Mouse (Mus musculus): Measurements from ENCODE around the gene Wbp2.
"Not testable (repeated sequence)": the region's sequence is repeated elsewhere in the genome, so short reads cannot be mapped to it uniquely, and the experiment has no call there.

The Wbp2 gene

DNA sequence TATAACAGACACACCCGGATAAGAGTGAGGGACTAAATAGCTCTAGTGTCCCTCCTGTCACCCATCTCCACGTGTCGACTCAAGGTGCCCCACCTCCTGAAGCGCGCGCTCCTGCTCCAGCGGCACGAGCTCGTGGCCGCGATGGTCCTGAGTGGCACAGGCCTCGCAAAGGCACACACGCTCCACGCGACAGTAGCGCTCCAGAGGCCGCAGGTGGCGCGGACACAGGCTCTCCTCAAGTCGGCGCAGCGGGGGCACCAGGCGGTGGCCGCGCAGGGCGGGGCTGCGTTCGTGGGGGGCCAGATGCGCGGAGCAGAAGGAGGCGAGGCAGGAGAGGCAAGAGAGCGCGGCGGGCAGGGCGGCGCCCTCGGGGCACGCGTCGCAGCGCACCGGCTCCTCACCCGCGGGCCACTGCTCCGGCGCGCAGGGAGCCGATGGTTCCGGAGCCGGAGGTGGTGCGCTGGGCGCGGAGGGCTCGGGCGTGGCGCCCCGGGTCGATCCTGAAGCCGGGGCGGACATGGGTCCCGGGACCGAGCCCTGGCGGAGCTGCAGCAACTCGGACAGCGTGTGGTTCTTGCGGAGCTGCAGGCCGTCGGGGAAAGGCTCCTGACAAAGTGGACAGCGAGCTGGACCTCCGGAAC is 22.8 kb upstream of the Wbp2 start:
- peak; percentile 31 for DNase-seq (ENCODE audit: low read depth, low spot score)

DNA sequence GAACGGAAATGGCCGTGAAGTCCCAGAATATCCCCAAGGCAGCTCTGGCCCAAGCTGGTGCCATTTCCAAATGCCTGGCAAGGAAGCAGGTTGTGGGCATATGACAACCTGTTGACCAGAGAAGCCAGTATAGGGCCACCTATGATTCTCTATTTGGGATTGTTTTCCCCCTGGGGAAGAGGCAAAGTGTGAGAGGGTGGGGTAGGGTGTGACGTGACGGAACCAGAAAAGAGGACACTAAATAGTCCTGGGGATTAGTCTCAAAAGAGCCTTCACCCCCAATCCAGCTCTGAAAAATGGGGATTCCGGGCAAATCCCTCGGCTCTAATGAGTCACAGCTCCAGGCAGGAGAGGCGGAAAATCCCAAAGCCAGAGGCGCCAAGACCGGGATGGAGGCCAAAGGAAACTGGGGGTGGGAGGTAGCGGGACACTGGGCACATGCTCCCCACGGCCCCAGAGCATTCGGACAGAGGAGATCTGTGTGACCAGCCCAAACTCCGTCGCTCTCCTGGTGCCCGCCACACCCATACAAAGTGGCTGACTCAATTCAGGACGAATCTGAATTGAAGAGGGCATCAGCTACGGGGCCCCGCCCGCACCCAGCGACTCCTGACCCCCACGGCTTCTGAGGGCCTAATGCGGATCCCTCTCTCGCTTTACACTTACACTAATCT is 21.8 kb upstream of the Wbp2 start:
- no peak for DNase-seq (ENCODE audit: low read depth, low spot score)

DNA sequence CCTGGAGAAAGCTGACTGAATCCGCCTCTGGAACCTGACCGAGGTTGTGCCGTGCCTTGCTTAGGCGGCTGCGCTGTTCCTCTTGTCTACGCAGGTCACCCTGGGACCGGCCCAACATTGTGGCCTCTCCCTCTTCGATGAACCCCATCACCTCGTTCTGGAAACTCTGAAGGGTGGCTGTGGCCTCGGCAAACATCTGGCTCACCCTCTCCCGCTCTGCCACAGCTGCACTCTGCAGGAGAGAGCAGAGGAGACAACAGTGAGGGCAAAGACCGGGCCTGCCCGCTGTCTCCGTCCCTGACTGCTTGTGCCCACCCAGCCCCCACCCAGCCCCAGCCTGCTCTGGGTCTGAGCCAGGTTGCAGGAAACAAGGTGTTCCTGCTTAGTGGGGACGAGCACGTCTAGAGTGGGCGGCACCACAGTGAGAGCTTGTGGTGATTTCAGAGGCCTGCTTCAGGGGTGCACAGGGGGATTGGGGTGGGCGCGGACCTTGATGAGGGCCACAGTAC is 21.0 kb upstream of the Wbp2 start:
- DNase-seq (ENCODE audit: low read depth, low spot score), result no peak

DNA sequence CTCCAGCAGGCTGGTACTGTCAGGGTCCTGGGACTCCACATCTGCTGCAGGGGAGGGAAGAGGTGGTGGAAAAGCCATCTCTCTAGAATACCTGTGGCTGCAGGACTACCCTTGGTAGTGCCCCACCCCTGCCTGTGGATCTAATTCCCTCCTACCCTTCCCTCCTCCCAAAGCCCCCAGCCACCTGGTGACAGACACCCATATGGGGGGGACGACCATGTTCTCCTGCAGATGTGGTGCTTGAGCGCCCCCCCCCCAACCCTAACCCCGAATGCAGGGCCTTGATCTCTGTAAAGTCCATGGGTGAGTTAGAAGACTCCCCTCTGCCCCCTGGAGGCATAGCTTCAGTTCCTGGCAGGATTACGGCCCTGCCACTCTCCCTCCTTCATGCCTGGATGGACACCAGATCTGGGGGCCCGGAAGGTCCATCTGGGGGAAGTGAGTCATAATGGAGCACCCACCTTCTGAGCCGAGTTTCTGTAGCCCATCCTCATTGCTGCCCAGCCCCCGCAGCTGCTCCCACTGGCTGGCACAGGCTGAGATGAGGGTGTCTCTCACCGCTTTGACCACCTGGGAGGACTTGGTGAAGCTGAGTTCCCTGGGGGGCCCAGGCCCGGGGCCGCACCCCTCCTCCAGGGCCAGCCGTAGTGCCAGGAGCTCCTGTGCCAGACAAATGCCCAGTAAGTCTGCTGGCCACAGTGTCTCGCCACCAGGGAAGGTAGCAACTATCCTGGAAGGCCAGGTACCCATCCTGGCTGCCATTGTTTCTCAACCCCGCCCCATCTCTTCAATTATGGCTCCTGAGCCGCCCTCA is 20.4 kb upstream of the Wbp2 start:
- no peak for DNase-seq (ENCODE audit: low read depth, low spot score)

DNA sequence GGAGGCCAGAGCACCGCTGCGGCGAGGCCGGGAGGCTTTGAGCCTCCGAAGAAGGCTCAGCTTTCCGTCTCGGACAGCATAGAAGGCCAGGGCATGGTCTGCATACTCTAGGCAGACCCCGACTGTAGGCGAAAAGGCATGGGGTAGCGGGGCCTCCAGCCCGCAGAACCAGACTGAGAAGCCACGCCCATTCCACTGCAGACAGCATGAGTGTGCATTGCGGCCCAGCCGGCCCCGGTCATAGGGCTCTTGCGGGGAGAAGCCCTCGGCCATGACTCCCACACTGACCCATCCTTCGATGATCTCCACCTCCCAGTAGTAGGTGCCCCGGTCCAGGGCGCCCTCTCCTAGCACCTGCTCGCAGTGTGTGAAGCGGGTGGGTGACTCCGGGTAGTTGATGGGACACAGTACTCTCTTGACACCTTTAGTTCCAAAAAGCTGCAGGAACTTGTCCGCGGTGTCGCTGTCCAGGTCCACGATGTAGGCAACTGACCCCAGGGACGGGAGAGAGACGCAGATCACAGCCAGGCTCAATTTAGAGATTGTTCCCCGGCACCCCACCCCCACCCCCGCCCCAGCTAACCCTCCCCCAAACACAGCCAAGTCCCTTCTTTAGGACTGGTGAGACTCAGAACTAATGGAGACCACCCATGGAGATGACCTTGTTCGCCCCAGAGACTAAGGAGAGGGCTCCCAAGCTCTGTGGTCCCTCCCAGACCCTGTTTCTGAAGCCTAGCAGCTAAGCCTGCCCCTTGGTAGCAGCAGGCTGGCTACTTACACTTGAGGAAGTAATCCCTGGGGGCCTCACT is 19.6 kb upstream of the Wbp2 start:
- no peak for DNase-seq (ENCODE audit: low read depth, low spot score)

DNA sequence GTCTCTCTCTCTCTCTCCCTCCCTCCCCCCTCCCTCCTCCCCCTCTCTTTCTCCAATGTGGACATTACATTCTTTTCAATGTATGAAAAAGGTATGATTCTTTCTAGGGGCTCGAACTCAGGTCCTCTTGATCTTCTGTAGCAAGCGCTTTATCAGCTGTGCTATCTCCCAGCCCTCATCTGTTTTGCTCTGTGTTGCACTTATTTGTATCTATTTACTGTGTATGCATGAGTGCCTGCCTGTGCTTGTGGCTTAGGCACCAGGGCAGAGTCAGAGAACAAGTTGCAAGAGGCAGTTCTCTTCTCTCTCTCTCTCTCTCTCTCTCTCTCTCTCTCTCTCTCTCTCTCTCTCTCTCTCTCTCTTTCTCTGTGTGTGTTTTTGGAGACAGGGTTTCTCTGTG is 18.3 kb upstream of the Wbp2 start:
- DNase-seq (ENCODE audit: low read depth, low spot score), result no peak

DNA sequence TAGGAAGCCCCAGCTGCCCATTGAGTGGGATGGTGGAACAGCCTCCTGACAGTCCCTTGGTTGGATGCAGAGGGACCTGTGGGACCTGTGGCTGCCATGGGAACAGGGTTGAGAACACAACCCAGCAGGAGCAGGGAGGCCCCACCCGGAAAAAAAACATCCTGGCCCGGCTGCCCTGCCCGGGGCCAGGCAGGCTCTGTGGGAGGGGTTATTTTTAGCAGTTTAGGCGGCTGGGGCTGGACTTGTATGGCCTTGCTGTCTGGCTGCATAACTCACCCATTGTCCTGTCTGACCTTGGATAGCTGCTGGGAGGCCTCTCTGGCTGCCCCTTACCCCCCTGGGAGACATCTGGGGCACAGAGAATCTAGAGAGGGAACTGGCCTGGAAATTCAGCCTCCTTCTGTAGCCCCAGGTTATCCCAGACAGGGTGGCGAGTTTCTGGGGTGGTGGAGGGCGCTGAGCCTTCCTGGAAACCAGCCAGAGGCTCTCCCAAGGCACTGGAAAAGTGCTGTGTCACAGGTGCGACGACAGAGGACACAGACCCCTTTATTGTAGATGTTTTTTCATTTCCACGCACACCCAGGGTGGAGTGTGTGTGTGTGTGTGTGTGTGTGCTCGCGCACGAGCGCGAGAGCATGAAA is 17.3 kb upstream of the Wbp2 start:
- DNase-seq (ENCODE audit: low read depth, low spot score), result no peak

DNA sequence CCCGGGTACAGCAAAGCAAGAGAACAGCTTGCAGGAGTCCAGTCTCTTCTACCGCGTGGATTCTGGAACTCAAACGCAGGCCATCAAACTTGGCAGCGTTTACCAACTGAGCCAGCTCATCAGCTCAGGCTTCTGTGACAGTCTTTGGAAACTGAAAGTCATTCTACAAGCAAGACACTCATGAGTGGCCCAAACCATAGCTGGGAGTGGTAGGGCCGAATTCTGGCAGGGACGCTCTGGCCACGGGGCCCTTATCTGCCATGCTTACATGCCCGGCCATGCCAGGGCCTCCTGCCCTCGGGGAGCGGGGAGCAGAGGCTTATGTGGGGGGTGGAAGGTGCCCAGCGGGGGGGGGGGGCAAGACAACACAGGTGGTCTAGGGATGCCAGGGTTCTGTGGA is 16.8 kb upstream of the Wbp2 start:
- no peak for DNase-seq (ENCODE audit: low read depth, low spot score)

DNA sequence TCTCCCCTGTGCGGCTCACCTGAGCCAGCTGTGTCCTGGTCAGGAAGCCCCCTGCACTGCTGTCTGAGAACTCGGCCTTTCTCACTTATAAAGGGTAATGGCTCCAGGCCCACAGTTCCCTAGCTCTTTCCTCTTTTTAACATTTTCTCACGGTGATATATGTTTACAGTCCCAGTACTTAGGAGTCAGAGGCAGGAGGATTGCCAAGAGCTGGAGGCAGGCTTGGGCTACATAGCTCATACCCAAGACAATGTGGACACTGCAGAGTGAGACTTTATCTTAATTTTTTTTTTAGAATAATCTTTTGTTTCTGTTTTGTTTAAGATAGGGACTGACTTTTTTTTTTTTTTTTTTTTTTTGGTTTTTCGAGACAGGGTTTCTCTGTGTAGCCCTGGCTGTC is 15.7 kb upstream of the Wbp2 start:
- no peak for DNase-seq (ENCODE audit: low read depth, low spot score)

DNA sequence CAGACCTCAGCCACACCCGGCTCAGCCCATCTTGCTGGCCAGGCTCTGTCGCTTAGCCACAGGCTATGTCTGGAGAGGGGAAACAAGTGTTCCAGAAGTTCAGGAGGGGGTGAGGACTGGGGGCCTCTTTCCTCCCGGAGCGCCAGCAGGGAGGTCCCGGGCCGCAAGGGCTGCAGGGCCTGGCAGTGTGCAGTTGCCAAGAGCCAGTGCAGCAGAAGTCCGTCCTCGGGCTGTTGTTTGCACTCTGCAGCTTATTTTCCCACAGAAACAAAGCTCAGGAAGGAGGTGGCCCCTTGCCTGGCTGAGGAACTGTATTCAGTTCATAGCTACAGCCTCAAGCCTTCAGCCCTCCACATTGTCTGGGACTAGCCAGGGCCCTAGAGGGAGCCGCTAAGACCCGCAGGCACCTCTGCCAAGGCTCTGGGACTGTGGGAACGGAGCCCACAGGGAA is 15.2 kb upstream of the Wbp2 start:
- no peak for DNase-seq (ENCODE audit: low read depth, low spot score)

DNA sequence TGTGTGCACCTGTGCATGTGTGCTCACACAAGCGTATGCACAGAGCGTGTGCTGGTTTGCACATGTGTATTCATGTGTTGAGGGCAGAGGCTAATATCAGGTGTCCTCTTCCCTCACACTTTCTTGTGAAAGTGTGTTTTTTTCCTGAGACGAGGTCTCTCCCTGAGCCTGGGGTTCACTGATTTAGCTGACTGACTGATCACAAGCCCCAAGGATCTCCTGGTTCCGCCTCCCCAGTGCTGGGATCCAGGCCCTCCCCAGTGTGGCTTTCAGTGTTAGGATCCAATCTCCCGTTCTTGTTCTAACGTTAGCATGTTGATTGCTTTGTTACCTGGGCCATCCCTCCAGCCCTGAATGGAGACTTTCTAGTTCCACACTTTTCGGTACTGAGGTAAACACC is 14.0 kb upstream of the Wbp2 start:
- no peak for DNase-seq (ENCODE audit: low read depth, low spot score)

DNA sequence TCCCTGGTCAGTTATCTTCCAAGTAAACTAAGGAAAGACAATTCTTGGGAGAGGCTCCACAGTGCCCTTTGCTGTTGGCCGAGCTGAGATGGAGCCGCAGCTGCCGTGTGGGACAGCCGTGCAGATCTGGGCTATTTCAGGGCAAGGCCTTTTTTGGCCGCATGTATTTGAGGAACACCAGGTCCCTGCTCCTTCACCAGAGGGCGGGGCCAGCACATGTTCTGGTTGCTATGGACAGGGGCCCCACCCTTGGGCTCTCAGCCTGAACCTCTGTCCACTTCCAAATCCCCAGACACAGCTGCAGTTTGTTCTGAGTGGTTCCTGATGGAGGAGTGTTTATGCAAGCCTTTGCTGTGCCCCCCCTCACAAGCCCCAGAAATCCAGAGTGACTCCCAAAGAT is 13.6 kb upstream of the Wbp2 start:
- DNase-seq (ENCODE audit: low read depth, low spot score), result no peak

DNA sequence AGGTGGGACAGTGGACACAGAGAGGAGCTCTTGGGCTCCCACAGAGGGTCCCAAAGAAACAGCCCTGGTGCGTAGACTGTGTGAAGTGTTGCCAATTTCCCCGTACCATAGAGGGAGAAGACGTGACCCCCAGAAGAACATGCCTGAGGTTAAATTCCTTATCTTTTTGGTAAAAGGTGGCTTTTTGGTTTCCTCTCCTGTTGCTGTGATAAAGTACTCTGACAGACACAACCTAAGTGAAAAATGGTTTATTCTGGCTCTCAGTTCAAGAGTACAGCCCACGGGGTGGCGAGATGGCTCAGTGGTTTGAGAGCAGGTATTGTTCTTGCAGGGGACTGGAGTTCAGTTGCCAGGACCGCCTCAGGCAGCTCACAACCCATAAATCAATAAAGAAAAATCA is 12.7 kb upstream of the Wbp2 start:
- DNase-seq (ENCODE audit: low read depth, low spot score), result no peak

DNA sequence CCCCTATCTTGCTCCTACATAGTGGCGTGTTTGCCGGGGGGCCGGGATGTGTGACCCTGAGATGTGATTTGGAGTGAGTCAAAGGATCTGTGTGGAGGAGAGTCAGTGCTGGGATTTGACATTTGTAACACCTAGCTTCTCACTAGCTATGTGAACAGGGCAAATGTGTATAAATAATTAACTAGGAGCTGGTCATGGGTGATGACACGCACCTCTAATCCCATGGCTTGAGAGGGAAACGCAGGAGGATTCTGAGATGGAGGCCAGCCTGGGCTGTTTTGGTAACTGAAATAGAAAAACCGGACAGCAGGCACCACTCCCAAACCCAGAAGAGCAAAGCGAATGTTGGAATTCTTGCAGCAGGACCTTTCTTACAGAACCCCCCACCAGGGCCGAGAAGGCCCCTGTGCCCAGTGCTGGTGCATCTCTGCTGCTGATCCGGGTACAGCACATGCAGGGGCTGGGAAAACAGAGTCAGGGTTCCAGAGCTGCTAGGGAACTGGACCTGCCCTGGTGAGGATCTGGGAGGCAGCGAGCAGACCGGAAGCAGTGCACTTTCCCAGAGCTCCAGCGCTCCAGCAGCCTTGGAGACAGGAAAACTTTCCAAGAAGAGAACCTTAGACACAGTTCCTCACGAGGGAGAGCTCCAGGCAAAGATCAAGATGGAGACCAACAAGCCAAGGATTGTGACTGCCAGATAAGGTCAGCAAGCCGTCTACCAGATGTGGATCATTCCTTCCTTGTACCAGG is 12.1 kb upstream of the Wbp2 start:
- no peak for DNase-seq (ENCODE audit: low read depth, low spot score)

DNA sequence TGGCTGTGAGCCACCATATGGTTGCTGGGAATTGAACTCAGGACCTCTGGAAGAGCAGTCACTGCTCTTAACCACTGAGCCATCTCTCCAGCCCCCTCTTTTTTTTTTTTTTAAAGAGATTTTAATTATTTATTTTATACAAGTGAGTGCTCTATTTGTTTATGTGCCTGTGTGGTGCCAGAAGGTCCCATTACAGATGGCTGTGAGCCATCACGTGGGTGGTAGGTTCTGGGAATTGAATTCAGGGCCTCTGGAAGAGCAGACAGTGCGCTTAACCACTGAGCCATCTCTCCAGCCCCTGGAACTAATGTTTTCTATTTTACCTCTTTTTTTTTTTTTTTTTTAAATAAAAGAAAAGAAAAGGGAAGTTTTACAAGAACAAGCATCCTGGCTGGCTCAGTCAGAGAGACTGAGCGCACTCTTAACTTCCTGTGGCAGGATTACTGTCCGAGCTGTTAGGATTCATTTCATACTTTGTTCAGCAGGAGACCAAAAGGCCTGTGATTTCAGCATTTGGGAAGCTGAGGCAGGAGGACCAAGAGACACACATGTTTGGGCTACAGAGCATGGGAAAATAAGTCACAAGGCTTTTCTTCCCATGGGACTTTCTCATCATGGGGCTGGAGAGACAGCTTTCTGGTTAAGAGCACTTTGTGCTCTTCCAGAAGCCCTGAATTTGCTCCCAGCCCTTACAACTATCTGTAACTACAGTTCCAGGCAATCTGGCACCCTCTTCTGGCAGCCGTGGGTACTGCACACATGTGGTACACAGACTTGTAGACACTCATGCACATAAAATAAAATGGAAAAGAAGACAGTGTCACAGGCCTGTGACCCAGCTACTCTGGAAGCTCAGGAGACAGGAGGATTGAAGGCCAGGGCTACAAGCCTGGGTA is 9.7 kb upstream of the Wbp2 start:
- peak; percentile 48 for DNase-seq (ENCODE audit: low read depth, low spot score)

DNA sequence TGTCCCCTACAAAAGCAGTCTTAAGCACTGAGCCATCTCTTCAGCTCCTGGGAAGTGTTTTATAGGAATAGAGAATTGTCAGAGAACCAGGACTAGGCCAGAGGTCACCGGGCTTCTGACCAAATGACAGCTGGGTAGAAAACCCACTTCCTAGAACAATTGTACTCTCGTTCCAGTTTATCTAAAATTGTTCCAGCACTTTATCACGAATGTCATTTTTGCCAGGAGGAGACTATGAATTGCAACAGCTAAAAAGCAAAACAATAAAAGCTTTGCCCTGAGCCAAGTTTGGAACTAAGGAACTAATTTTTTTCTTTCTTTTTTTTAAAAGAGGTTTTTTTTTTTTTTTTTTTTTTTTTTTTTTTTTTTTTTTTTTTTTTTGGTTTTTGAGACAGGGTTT is 8.8 kb upstream of the Wbp2 start:
- DNase-seq (ENCODE audit: low read depth, low spot score), result no peak

DNA sequence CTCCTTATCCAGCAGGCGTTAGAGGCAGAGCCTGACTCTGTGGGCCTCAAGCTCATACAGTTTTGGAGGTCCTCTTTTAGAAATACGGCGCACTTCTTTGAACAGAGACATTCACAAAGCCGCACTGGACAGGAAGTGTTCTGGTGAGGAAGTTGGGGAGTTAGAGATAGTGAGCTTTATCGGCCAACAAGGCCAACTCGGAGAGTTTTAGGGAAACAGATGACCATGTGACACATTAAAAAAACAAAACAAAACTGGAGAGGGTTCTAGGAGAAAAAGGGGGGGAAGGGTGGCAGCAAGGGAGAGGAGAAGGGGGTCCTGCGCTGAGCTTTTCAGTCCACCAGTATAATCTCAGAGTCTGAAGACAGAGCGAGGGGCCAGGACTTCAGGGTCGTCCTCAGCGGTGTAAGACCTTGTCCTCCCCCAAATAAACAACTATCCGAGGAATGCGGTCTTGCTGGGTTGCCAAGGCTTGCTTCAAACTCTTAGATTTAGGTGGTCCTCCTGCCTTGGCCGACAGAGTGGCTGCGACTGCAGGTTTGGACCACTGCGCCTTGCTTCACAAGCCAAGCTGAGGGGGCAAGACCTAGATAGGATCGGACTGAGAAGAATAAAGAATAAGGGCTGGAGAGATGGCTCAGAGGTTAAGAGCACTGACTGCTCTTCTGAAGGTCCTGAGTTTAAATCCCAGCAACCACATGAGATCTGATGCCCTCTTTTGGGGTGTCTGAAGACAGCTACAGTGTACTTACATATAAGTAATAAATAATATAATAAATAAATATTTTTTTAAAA is 7.2 kb upstream of the Wbp2 start:
- no peak for DNase-seq (ENCODE audit: low read depth, low spot score)

DNA sequence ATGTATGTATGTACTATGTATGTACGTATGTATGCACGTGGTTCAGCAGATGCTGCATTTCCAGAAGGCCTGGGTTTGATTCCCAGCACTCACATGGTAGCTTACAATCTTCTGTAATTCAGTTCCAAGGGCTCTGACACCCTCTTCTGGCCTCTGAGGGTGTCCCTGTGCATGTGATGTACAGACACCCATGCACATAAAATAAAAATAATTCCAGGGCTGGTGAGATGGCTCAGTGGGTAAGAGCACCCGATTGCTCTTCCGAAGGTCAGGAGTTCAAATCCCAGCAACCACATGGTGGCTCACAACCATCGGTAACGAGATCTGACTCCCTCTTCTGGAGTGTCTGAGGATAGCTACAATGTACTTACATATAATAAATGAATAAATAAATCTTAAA is 6.2 kb upstream of the Wbp2 start:
- DNase-seq (ENCODE audit: low read depth, low spot score), result not testable (repeated sequence)

DNA sequence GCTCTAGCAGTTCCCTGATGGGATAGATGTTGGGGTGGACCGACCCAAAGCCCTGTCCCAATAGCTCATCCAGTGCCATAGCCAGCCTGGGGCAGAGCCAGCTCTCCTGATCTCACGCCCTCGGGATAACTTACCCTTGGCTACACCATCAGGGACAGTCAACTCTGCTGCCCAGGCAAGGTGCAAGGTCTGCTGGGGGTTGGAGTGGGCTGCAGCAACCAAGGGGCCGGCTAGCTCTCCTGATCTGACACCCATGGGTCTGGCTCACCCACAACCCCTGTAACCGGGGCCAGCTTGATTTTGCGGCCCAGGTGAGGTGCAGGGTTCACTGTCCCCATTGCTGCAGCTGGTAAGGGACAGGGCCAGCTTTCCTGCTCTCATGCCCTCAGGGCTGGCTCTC is 4.8 kb upstream of the Wbp2 start:
- no peak for DNase-seq (ENCODE audit: low read depth, low spot score)

Measured in CD4-positive helper T cell, adult 2 months (primary cell).